Mouse (Mus musculus) urinary bladder, postnatal 25 days (tissue): ENCODE results near the gene Ppa2.

Experiments
- DNase-seq: peaks from one replicate; pipeline ENCODE4 v3.0.0; 2022; ENCODE audit warnings: low spot score

Gene Ppa2

DNA sequence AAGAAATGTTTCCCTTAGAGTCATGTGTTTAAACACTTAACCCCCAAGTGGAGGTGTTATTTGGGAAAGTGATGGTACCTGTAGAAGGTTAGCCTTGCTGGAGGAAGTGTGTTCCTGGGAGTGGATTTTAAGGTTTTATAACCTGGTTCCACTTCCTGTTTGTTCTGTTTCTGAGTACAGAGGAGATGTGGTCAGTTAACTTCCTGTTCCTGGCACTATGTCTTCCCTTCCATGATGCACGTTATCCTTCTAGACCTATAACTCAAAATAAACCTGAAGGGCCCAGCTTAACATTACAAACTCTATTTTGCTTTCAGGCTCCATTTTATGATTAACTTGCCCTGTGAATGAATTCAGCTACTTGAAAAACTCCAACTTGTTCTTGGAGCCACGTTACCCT lies 84.6 kb downstream of the Ppa2 start:
- no peak for DNase-seq

DNA sequence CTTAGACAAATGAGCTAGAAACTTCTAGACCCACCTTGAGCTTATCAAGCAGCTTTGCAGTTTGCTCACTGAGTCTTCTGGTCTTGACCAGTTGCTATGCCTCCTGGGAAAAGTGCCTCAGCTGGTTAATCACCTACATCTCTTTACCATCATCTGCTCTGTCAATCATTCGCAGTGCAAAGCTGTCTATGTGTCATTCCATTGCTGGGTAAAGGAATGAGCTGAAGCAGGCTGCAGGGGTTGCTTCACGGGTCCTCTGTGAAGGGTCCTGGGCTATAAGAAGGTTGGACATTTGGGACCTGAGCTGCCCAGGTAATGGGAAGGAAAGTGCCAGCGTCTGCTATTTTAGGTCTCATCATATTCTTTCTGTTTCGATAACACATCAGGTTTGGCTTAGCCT lies 93.9 kb downstream of the Ppa2 start:
- DNase-seq = no peak

DNA sequence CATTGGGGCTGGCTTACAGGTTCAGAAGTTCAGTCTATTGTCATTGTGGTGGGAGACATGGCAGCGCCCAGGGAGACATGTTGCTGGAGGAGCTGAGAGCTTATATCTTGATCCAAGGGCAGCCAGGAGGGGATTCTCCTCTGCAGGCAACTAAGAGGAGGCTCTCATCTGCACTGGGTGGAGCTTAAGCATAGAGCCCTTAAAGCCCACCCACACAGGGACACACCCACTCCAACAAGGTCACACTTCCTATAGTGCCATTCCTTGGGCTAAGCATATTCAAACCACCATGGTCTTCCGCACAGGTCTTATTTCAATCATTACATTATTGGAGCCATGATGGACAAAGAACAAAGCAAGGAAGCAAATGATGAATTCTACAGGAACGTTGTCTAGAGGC lies 95.7 kb downstream of the Ppa2 start:
- DNase-seq = no peak

DNA sequence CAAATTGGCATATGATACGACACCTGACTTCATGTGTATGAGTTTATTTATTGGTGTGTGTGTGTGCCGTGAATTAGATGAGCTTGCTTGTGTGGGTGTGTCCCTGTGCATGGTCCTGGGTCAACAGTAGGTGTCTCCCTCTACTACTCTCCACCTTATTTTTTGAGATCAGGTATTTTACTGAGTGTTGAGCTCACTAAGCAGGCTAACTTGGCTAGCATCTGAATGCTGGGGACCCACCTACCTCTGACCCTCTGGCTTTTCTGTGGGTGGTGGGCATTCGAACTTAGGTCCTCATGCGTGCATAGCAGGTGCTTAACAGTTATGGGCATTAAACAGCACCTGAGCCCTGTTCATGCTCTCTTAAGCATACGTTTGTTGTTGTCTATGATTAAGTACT lies 96.3 kb downstream of the Ppa2 start:
- DNase-seq = no peak

DNA sequence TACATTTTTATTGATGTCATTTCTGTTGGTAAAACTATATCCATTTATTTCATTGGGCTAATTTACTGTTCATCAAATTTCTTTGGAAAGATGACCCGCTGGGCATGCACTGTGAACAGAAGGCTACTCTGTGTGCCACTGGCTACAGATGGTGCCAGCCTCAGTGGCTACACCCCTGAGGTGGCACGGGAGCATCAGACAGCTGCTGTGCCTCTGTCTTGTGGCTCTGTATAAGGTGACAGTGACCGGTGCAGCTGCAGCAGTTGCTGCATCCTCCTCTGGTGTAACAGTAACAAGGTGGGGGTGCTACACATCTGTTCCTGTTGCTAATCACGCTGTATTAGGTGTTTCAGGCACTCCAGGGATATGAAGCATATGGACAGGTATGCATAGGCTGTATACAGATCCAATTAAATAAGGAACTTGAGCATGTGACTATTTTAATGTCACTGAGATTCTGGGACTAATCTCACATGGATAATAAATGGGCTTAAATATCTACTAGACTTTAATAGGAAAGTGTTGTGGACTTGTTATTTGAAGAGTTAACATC lies 101.3 kb downstream of the Ppa2 start:
- no peak for DNase-seq

GRCm38 (mm10) chr3:133411768-133412167 lies 101.9 kb downstream of the Ppa2 start:
- no peak for DNase-seq

- DNase-seq = no peak
These were observed 104.8 kb downstream of the Ppa2 start for GRCm38 (mm10) chr3:133414747-133415146.

- DNase-seq = no peak
These were observed 113.2 kb downstream of the Ppa2 start for GRCm38 (mm10) chr3:133423073-133423472.
